Mouse (Mus musculus) central nervous system, embryonic 18 days (tissue): ENCODE results near the gene Gm128. TPM values are rescaled to one million over a fixed set of nuclear protein-coding genes. Genes with fewer than 3 reads are reported as not detected.

Experiments used
- polyA plus RNA-seq: library from polyadenylated mRNA; depleted of rRNA; stranded (reverse); fragments of >200 nt; gene quantifications from 2 replicates; pipeline ENCODE4 v1.2.3, GENCODE M21; 2012; rRNA removed

Gm128 gene
- polyA plus RNA-seq: 0.08 and 0.20 TPM in 2 replicates

GRCm38 (mm10) chr3:95241498-95241897 lies at the start of gene Gm128:
Gene Gm128, minus strand, starts transcription at chr3:95241598.

GRCm38 (mm10) chr3:95281216-95282126 lies 40.1 kb upstream of the Gm128 start, which contains the start of the genes Mindy1 and Prune1:
Gene Mindy1, plus strand, starts transcription at chr3:95281345.
Gene Prune1, minus strand, starts transcription at chr3:95282076.

GRCm38 (mm10) chr3:95250783-95251424 lies 9.5 kb upstream of the Gm128 start, which contains the start of gene Bnipl:
Gene Bnipl, minus strand, starts transcription at chr3:95251193.

GRCm38 (mm10) chr3:95231298-95232221 lies 9.8 kb downstream of the Gm128 start, which contains the start of gene Mllt11:
Gene Mllt11, minus strand, starts transcription at chr3:95232171.

DNA sequence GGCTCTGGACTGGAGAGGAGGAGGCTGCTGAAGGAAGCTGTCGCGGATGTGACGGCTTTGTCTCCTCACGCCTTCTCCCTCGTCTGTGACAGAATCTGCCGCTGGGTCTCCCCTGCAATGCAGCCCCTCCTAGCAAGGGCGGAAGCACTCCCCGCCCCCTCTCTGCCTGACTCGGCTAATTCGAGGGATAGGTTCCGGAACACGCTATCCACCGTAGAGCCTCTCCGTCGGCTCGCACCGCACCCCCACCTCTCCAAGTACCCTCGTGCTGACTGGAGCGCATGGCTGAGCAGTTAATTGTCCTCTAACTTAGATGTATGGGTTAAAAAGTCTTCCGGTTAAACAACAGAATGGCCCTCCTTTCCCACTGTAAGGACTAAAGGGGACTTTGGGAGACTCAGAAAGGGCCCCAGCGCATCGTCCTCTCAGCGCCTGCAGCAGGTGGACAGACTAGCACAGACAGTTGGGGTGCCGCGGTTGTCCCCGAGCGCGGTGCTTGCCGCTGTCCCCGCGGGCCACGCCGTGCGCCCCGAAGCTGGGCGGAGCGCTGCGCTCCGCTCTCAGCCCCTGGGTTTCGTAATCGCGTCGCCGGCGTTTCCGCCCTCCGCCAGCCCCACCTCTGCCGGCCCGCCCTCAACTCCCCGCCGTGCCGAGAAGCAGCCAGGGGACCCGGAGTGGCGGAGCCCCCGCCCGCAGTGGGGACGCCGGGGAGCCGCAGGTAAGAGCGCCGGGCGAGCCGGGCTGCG lies 13.1 kb downstream of the Gm128 start, which contains the start of gene Cdc42se1:
Cdc42se1 (plus strand) TSS at position 585 of the 746 bp plus-strand sequence.

GRCm38 (mm10) chr3:95217255-95218134 lies 23.9 kb downstream of the Gm128 start, which contains the start of gene Gabpb2:
Gene Gabpb2, minus strand, starts transcription at chr3:95217916.

Other genes starting within 250 kb of the Gm128 start
- gene Zfp687, start 226.2 kb downstream of the Gm128 start, polyA plus RNA-seq: 13.9 and 15.7 TPM in 2 replicates
- gene Psmd4, start 199.0 kb downstream of the Gm128 start, polyA plus RNA-seq: 262 and 277 TPM in 2 replicates
- 22.9 and 26.3 TPM in 2 replicates for gene Pip5k1a, start 134.7 kb downstream of the Gm128 start, polyA plus RNA-seq
- 119 and 135 TPM in 2 replicates for gene Vps72, start 130.6 kb downstream of the Gm128 start, polyA plus RNA-seq
- 1.2 and 3.0 TPM in 2 replicates for gene Tmod4, start 117.1 kb downstream of the Gm128 start, polyA plus RNA-seq
- gene Scnm1, start 107.6 kb downstream of the Gm128 start, polyA plus RNA-seq: 119 and 121 TPM in 2 replicates
- gene Lysmd1, start 107.5 kb downstream of the Gm128 start, polyA plus RNA-seq: 30.0 and 30.6 TPM in 2 replicates
- 1.6 TPM in 2 replicates for gene Tnfaip8l2, start 99.2 kb downstream of the Gm128 start, polyA plus RNA-seq
- 90.2 and 108 TPM in 2 replicates for gene Sema6c, start 81.1 kb downstream of the Gm128 start, polyA plus RNA-seq
- gene Gabpb2, start 23.7 kb downstream of the Gm128 start, polyA plus RNA-seq: 9.0 and 10.0 TPM in 2 replicates
- gene Cdc42se1, start 12.9 kb downstream of the Gm128 start, polyA plus RNA-seq: 54.9 and 55.6 TPM in 2 replicates
- 935 and 937 TPM in 2 replicates for gene Mllt11, start 9.4 kb downstream of the Gm128 start, polyA plus RNA-seq
- 0.26 and 0.31 TPM in 2 replicates for gene Bnipl, start 9.6 kb upstream of the Gm128 start, polyA plus RNA-seq
- gene Mindy1, start 39.7 kb upstream of the Gm128 start, polyA plus RNA-seq: 40.1 and 41.4 TPM in 2 replicates
- gene Prune1, start 40.5 kb upstream of the Gm128 start, polyA plus RNA-seq: 72.4 and 78.5 TPM in 2 replicates
- gene Anxa9, start 65.6 kb upstream of the Gm128 start, polyA plus RNA-seq: 1.5 and 1.7 TPM in 2 replicates
- gene Cers2, start 73.2 kb upstream of the Gm128 start, polyA plus RNA-seq: 92.1 and 101 TPM in 2 replicates
- 54.5 and 56.8 TPM in 2 replicates for gene Setdb1, start 115.6 kb upstream of the Gm128 start, polyA plus RNA-seq
- gene 4930558C23Rik, start 161.2 kb upstream of the Gm128 start, polyA plus RNA-seq: not detected in 2 replicates
- gene Arnt, start 192.8 kb upstream of the Gm128 start, polyA plus RNA-seq: 29.1 and 33.1 TPM in 2 replicates